Mouse (Mus musculus) ES-E14 (cell line): ENCODE data around the gene Plxnb3. TPM values are rescaled to one million over a fixed set of nuclear protein-coding genes. Genes with fewer than 3 reads are reported as not detected.

Source experiments
- DNase-seq: peaks from one replicate; pipeline ENCODE4 v3.0.0-alpha.2; 2013; ENCODE audit warnings: low read depth, low spot score
- H3K27ac ChIP-seq: 2 replicates; pipeline ENCODE4 v1.5.1; 2012; ENCODE audit warnings: low read depth, mild to moderate bottlenecking, low read length, moderate library complexity, mixed read lengths; ENCODE audit not compliant: poor library complexity, insufficient read depth, severe bottlenecking
- H3K36me3 ChIP-seq: 2 replicates; pipeline ENCODE4 v1.6.1; 2012; ENCODE audit warnings: mild to moderate bottlenecking, low read length, moderate library complexity, mixed read lengths; ENCODE audit not compliant: control insufficient read depth, poor library complexity, insufficient read depth, severe bottlenecking
- H3K4me1 ChIP-seq, 2 experiments: fragments of 150-350 bp in 1 of 2; sonication (generic) in 1 of 2; 2 replicates each; pipeline ENCODE4 v1.6.1; 2012; ENCODE audit warnings: low read length in 2 of 2, mild to moderate bottlenecking in 1 of 2, mixed read lengths in 1 of 2; ENCODE audit not compliant: control insufficient read depth in 2 of 2, insufficient read depth in 2 of 2, poor library complexity in 1 of 2
- H3K4me3 ChIP-seq, 2 experiments: fragments of 150-350 bp in 1 of 2; sonication (generic) in 1 of 2; 2 replicates each; pipeline ENCODE4 v1.5.1; 2012; ENCODE audit warnings: low read length in 2 of 2, low read depth in 1 of 2, mild to moderate bottlenecking in 1 of 2, mixed read lengths in 1 of 2; ENCODE audit not compliant: insufficient read depth in 1 of 2, poor library complexity in 1 of 2, severe bottlenecking in 1 of 2
- H3K9ac ChIP-seq: 2 replicates; pipeline ENCODE4 v1.6.1; 2012; ENCODE audit warnings: low read depth, mild to moderate bottlenecking, low read length, mixed read lengths; ENCODE audit not compliant: poor library complexity, insufficient read depth, severe bottlenecking
- H3K9me3 ChIP-seq: fragments of 150-350 bp; sonication (generic); 2 replicates; pipeline ENCODE4 v1.6.1; 2012; ENCODE audit warnings: low read depth, mild to moderate bottlenecking, low read length; ENCODE audit not compliant: control insufficient read depth, insufficient read depth
- CHD2 ChIP-seq: IDR thresholded peaks from 2 replicates; pipeline ENCODE4 v1.6.1; 2014; ENCODE audit warnings: mild to moderate bottlenecking, low read depth, low read length, inconsistent platforms
- HCFC1 ChIP-seq: IDR thresholded peaks from 2 replicates; pipeline ENCODE4 v1.6.1; 2012; ENCODE audit warnings: low read length, inconsistent platforms, borderline replicate concordance; ENCODE audit not compliant: insufficient read depth
- MAFK ChIP-seq: IDR thresholded peaks from 2 replicates; pipeline ENCODE4 v1.6.1; 2014; ENCODE audit warnings: mild to moderate bottlenecking, low read depth, low read length, inconsistent platforms; ENCODE audit not compliant: insufficient read depth
- ZC3H11A ChIP-seq: IDR thresholded peaks from 2 replicates; pipeline ENCODE4 v1.6.1; 2012; ENCODE audit warnings: low read depth, mild to moderate bottlenecking, inconsistent platforms, low read length, borderline replicate concordance
- ZNF384 ChIP-seq: IDR thresholded peaks from 2 replicates; pipeline ENCODE4 v1.6.1; 2012; ENCODE audit warnings: low read depth, low read length, inconsistent platforms
- in situ Hi-C, 2 experiments: fragments of 600-800 bp; cut with MboI; formaldehyde crosslinking; loops; one replicate each; pipeline ENCODE4 v1.15.1; 2025; ENCODE audit warnings: low sequenced_read_pairs in 2 of 2, inconsistent platforms in 1 of 2; ENCODE audit not compliant: unreplicated experiment in 2 of 2
- total RNA-seq: library from RNA; depleted of rRNA; stranded (reverse); fragments of 300-350 nt; gene quantifications from 2 replicates; pipeline ENCODE4 v1.2.3, GENCODE M21; 2012; rRNA removed

The Plxnb3 gene
- total RNA-seq, 1 experiment, result 0.27 TPM

DNA sequence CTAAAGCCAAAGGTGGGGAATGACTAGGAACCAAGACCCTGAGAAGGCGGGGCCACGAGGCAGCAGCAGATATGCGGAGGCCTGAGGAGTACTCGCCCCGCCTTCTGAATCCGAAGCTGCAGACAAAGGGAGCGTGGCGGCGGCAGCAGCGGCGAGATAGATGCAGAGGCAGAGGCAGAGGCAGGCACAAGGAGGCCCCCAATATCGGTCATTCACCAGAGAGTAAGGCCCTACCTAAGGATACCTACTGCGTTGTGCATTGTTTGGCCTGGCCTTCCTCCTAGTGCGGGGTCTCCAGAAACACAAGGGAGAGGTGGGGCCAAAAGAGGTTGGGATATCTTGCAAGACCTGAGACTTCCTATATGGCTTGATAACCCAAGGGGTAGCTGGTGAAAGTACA is 58.2 kb downstream of the Plxnb3 start:
- no peak for TF ChIP-seq ZC3H11A
- TF ChIP-seq MAFK, result no peak
- TF ChIP-seq ZNF384, result no peak
- no peak for TF ChIP-seq CHD2
- no peak for TF ChIP-seq HCFC1
- Histone ChIP-seq H3K36me3 (peaks cover 2% of the 10 kb centered on the region; the same call in 1 of the 2 replicates), H3K4me3 (peak overlapping the region; percentile 64), H3K4me1 (peaks cover 2 to 4% of the 10 kb centered on the region in 2 experiments; a peak in 1 of 4 replicates), H3K9ac (peak overlapping the region; percentile 76; the same call in 1 of the 2 replicates), H3K27ac (peak overlapping the region; percentile 82), H3K9me3 (no peaks in the 10 kb centered on the region)
- in situ Hi-C loops, result no loop called here
- DNase-seq, result no peak

GRCm38 (mm10) chrX:73816596-73817314 is 59.9 kb downstream of the Plxnb3 start:
- peak overlapping the region in 1 of 2 experiments; percentile 19; a peak in 2 of 4 replicates for H3K4me3 ChIP-seq
- in situ Hi-C loops, result no loop called here
- H3K36me3 ChIP-seq, result peaks cover 2% of the 10 kb centered on the region; the same call in 1 of the 2 replicates
- H3K9me3 ChIP-seq, result no peaks in the 10 kb centered on the region
- no peak for DNase-seq
- TF ChIP-seq CHD2, result no peak
- TF ChIP-seq ZC3H11A, result no peak
- no peak for TF ChIP-seq MAFK
- TF ChIP-seq HCFC1, result no peak
- no peak for TF ChIP-seq ZNF384
- H3K9ac ChIP-seq, result peak overlapping the region; percentile 32; the same call in 1 of the 2 replicates
- H3K27ac ChIP-seq, result peak overlapping the region; percentile 81; the same call in 1 of the 2 replicates
- peaks cover 3 to 4% of the 10 kb centered on the region in 2 experiments; a peak in 2 of 4 replicates for H3K4me1 ChIP-seq

Other genes with a start within 250 kb of the Plxnb3 start
- 124 and 197 TPM in 2 replicates for gene Dusp9, start 117.7 kb upstream of the Plxnb3 start, total RNA-seq
- 2.0 and 4.9 TPM in 2 replicates for gene Pnck, start 97.0 kb upstream of the Plxnb3 start, total RNA-seq
- gene Slc6a8, start 83.9 kb upstream of the Plxnb3 start, total RNA-seq, result 83.4 and 133 TPM in 2 replicates
- 246 and 314 TPM in 2 replicates for gene Bcap31, start 40.9 kb upstream of the Plxnb3 start, total RNA-seq
- 4.2 and 5.0 TPM in 2 replicates for gene Abcd1, start 40.5 kb upstream of the Plxnb3 start, total RNA-seq
- 1.2 and 1.5 TPM in 2 replicates for gene Srpk3, start 17.3 kb downstream of the Plxnb3 start, total RNA-seq
- 169 and 194 TPM in 2 replicates for gene Idh3g, start 29.8 kb downstream of the Plxnb3 start, total RNA-seq
- 290 and 294 TPM in 2 replicates for gene Ssr4, start 29.9 kb downstream of the Plxnb3 start, total RNA-seq
- 55.2 and 97.6 TPM in 2 replicates for gene Pdzd4, start 67.9 kb downstream of the Plxnb3 start, total RNA-seq
- gene Avpr2, start 135.0 kb downstream of the Plxnb3 start, total RNA-seq, result 0.04 and 0.16 TPM in 2 replicates
- gene L1cam, start 139.0 kb downstream of the Plxnb3 start, total RNA-seq, result 6.0 TPM in 2 replicates
- gene Arhgap4, start 164.8 kb downstream of the Plxnb3 start, total RNA-seq, result 3.5 and 7.7 TPM in 2 replicates
- gene Naa10, start 164.9 kb downstream of the Plxnb3 start, total RNA-seq, result 142 and 145 TPM in 2 replicates
- gene Renbp, start 173.8 kb downstream of the Plxnb3 start, total RNA-seq, result 33.4 and 36.8 TPM in 2 replicates
- gene Hcfc1, start 209.3 kb downstream of the Plxnb3 start, total RNA-seq, result 89.6 and 95.7 TPM in 2 replicates